Mouse (Mus musculus): ENCODE data around the gene Cnst.

Gene Cnst

GRCm38 (mm10) chr1:179553197-179553948 lies 7.2 kb downstream of the Cnst start:
- no peak for DNase-seq (ENCODE audit: low spot score in 2 of 2)

- no peak for DNase-seq (ENCODE audit: low spot score in 2 of 2)
These were observed 7.8 kb downstream of the Cnst start for GRCm38 (mm10) chr1:179553949-179554347.

- no peak for DNase-seq (ENCODE audit: low spot score in 2 of 2)
These were observed 10.8 kb downstream of the Cnst start for GRCm38 (mm10) chr1:179556921-179557320.

- DNase-seq (ENCODE audit: low spot score in 2 of 2), result no peak
These were observed 13.4 kb downstream of the Cnst start for GRCm38 (mm10) chr1:179559446-179560194.

- DNase-seq (ENCODE audit: low spot score in 2 of 2), result no peak
These were observed 14.8 kb downstream of the Cnst start for GRCm38 (mm10) chr1:179560845-179561430.

- DNase-seq (ENCODE audit: low spot score in 2 of 2), result no peak
These were observed 17.0 kb downstream of the Cnst start for GRCm38 (mm10) chr1:179563211-179563610.

- DNase-seq (ENCODE audit: low spot score in 2 of 2), result no peak
These were observed 17.8 kb downstream of the Cnst start for GRCm38 (mm10) chr1:179563926-179564325.

- DNase-seq (ENCODE audit: low spot score in 2 of 2), result no peak
These were observed 21.4 kb downstream of the Cnst start for GRCm38 (mm10) chr1:179567558-179567957.

- no peak for DNase-seq (ENCODE audit: low spot score in 2 of 2)
These were observed 22.7 kb downstream of the Cnst start for GRCm38 (mm10) chr1:179568690-179569398.

- DNase-seq (ENCODE audit: low spot score in 2 of 2), result no peak
These were observed 24.3 kb downstream of the Cnst start for GRCm38 (mm10) chr1:179570482-179570881.

- no peak for DNase-seq (ENCODE audit: low spot score in 2 of 2)
These were observed 25.5 kb downstream of the Cnst start for GRCm38 (mm10) chr1:179571686-179572085.

GRCm38 (mm10) chr1:179573650-179574206 lies 27.6 kb downstream of the Cnst start:
- no peak for DNase-seq (ENCODE audit: low spot score in 2 of 2)

- no peak for DNase-seq (ENCODE audit: low spot score in 2 of 2)
These were observed 32.5 kb downstream of the Cnst start for GRCm38 (mm10) chr1:179578625-179579024.

GRCm38 (mm10) chr1:179580200-179580599 lies 34.0 kb downstream of the Cnst start:
- no peak for DNase-seq (ENCODE audit: low spot score in 2 of 2)

GRCm38 (mm10) chr1:179581422-179581821 lies 35.3 kb downstream of the Cnst start:
- DNase-seq (ENCODE audit: low spot score in 2 of 2), result no peak

GRCm38 (mm10) chr1:179582021-179582433 lies 35.9 kb downstream of the Cnst start:
- no peak for DNase-seq (ENCODE audit: low spot score in 2 of 2)

GRCm38 (mm10) chr1:179583090-179583489 lies 36.9 kb downstream of the Cnst start:
- DNase-seq (ENCODE audit: low spot score in 2 of 2), result no peak

GRCm38 (mm10) chr1:179584220-179584619 lies 38.0 kb downstream of the Cnst start:
- no peak for DNase-seq (ENCODE audit: low spot score in 2 of 2)

GRCm38 (mm10) chr1:179585646-179586045 lies 39.5 kb downstream of the Cnst start:
- no peak for DNase-seq (ENCODE audit: low spot score in 2 of 2)

GRCm38 (mm10) chr1:179586430-179587095 lies 40.4 kb downstream of the Cnst start:
- no peak for DNase-seq (ENCODE audit: low spot score in 2 of 2)

GRCm38 (mm10) chr1:179588230-179588629 lies 42.1 kb downstream of the Cnst start:
- DNase-seq (ENCODE audit: low spot score in 2 of 2), result no peak
